Mouse (Mus musculus) midbrain, embryonic 16.5 days (tissue): ENCODE results near the gene Zeb2. TPM values are rescaled to one million over a fixed set of nuclear protein-coding genes. Genes with fewer than 3 reads are reported as not detected.

Experiments
- ATAC-seq: fragments of 200-750 bp; cut with Nextera tagmentation; 2 replicates; pipeline ENCODE4 v1.8.0; 2017; ENCODE audit warnings: moderate TSS enrichment
- H3K27ac ChIP-seq: fragments of 300-500 bp; sonication (generic); 2 replicates; pipeline ENCODE4 v1.5.1; 2014; ENCODE audit warnings: mild to moderate bottlenecking, low read length, mixed read lengths
- H3K27me3 ChIP-seq: fragments of 300-500 bp; sonication (generic); 2 replicates; pipeline ENCODE4 v1.6.1; 2014; ENCODE audit warnings: low read depth, low read length, mixed read lengths; ENCODE audit not compliant: control insufficient read depth, insufficient read depth
- H3K36me3 ChIP-seq: fragments of 300-500 bp; sonication (generic); 2 replicates; pipeline ENCODE4 v1.6.1; 2014; ENCODE audit warnings: mild to moderate bottlenecking, low read length, moderate library complexity, mixed read lengths; ENCODE audit not compliant: control insufficient read depth, insufficient read depth
- H3K4me1 ChIP-seq: fragments of 300-500 bp; sonication (generic); 2 replicates; pipeline ENCODE4 v1.6.1; 2014; ENCODE audit warnings: mild to moderate bottlenecking, low read length, mixed read lengths; ENCODE audit not compliant: control insufficient read depth, insufficient read depth
- H3K4me2 ChIP-seq: fragments of 300-500 bp; sonication (generic); 2 replicates; pipeline ENCODE4 v1.6.1; 2014; ENCODE audit warnings: mild to moderate bottlenecking, low read length, mixed read lengths
- H3K4me3 ChIP-seq: fragments of 300-500 bp; sonication (generic); 2 replicates; pipeline ENCODE4 v1.5.1; 2014; ENCODE audit warnings: low read depth, mild to moderate bottlenecking, low read length, moderate library complexity, mixed read lengths
- H3K9ac ChIP-seq: fragments of 300-500 bp; sonication (generic); 2 replicates; pipeline ENCODE4 v1.6.1; 2014; ENCODE audit warnings: low read depth, low read length, mixed read lengths
- H3K9me3 ChIP-seq: fragments of 300-500 bp; sonication (generic); replicated peaks from 2 replicates; pipeline ENCODE4 v1.6.1; 2014; ENCODE audit warnings: mild to moderate bottlenecking, low read length, mixed read lengths; ENCODE audit not compliant: control insufficient read depth, poor library complexity, severe bottlenecking
- WGBS: fragments of 180-500 bp; shearing (Covaris S2); extraction: QIAGEN DNeasy Blood & Tissue Kit; methylation state at CpG from one replicate; pipeline ENCODE4 v1.1.7; 2014; 5-methylcytosine and 5-hydroxymethylcytosine counted together
- polyA plus RNA-seq: library from polyadenylated mRNA; unstranded; fragments of >200 nt; fragmentation: Nextera tagmentation; extraction: Ambion mirVana; gene quantifications from 2 replicates; pipeline ENCODE4 v1.2.1, GENCODE M21; 2015

Gene Zeb2
- polyA plus RNA-seq, 1 experiment from 2014 or later: 26.7 TPM

DNA sequence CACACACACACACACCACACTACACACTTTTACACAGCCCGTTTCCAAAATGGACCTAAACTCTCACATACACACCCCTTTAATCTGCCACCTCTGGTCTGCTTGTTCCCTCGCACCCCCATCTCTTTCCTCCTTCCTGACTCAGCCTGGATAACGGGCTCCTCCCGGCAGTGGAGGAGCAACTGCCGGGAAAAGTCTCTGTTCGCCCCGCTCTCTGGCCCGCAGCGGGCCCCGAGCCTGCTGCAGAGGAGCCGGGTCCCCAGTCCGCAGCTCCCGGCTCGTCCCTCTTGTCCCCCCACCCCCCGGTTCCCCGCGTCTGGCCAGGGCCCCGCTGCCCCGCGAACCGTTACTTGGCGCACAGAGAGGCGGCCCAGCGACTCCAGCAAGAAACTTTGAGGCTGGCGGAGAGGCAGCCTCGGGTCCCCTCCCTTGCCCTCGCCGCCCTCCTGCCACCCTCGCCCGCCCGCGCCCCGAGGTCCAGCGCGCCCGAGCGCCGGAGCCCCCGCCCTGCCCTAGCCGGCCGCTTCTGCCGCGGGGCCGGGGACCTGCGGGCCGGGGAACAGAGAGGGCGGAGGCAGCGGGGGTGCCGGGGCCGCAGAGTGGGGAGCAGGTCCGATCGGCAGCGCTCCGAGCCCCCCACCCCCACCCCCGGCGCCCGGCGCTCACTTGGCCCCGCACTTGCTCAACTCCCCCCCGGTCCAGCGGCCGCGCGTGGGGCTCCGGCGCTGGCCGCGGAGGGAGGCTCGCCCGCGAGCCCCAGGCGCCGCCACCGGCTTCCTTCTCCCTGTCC lies 7.8 kb downstream of the Zeb2 start:
- Histone ChIP-seq H3K9ac (peak overlapping the region; percentile 80), H3K27me3 (no peaks in the 10 kb centered on the region), H3K9me3 (no peaks in the 10 kb centered on the region), H3K27ac (peak overlapping the region; percentile 91), H3K36me3 (no peaks in the 10 kb centered on the region), H3K4me1 (peaks cover 21% of the 10 kb centered on the region), H3K4me3 (peak overlapping the region; percentile 62), H3K4me2 (peak overlapping the region; percentile 88)
- WGBS: 1% methylated on average over 17 of the region's 74 CpGs
- ATAC-seq: peak; percentile 30

DNA sequence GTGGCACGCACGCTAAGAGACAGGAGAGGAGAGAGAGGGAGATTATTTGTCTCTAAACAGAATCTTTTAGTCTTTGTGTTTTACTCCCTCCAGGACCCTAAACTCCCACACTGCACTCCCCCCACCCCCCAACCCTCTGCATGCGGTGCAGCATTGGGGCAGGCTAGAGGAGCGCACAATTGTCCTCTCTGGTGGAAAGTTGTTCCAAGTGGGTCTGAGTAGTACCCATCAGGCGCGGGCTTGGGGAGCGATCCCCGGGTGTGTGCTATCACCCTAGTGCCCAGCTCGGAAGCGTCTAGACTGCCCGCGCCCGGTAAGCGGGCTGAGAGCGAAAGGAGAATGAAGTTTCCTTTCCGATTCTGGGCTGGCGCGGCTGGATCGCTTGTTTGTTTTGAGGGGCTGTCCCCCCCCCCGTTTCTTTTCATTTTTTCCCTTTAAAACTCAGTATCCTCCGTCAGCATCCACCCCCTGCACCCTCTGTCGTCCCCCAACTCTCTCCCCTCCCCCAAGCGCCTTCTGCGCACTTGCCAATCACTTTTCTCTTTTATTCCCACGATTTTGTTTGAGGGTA lies 8.6 kb downstream of the Zeb2 start:
- peak; percentile 54 for ATAC-seq
- under 1% methylated on average over 23 of the region's 25 CpGs for WGBS
- no peaks in the 10 kb centered on the region for H3K36me3 ChIP-seq
- H3K4me2 ChIP-seq: peak overlapping the region; percentile 88
- H3K27me3 ChIP-seq: no peaks in the 10 kb centered on the region
- peaks cover 19% of the 10 kb centered on the region for H3K4me1 ChIP-seq
- H3K9me3 ChIP-seq: no peaks in the 10 kb centered on the region
- H3K9ac ChIP-seq: peak overlapping the region; percentile 80
- H3K27ac ChIP-seq: peak overlapping the region; percentile 91
- peak overlapping the region; percentile 62 for H3K4me3 ChIP-seq

DNA sequence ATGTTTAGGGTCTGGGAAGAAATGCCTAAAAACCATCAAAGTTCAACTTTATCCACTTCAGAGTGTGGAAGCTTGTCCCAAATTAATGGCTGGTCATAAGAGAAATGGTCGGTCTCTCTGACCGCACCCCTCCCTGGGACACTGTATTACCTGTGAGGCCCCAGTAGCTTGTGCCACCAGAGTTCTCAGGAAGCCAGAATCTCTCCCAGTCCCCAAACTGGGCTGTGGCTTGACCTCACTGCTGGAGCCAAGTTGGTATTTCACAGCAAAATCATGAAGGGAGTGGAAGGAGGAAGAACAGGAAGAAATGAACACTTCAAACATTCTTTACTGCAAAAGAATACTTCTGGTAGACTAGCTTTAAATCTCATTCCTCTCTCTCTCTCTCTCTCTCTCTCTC lies 9.6 kb downstream of the Zeb2 start:
- no peak for ATAC-seq
- 16% methylated on average over 2 of the region's 2 CpGs for WGBS
- H3K4me1 ChIP-seq: peaks cover 26% of the 10 kb centered on the region

DNA sequence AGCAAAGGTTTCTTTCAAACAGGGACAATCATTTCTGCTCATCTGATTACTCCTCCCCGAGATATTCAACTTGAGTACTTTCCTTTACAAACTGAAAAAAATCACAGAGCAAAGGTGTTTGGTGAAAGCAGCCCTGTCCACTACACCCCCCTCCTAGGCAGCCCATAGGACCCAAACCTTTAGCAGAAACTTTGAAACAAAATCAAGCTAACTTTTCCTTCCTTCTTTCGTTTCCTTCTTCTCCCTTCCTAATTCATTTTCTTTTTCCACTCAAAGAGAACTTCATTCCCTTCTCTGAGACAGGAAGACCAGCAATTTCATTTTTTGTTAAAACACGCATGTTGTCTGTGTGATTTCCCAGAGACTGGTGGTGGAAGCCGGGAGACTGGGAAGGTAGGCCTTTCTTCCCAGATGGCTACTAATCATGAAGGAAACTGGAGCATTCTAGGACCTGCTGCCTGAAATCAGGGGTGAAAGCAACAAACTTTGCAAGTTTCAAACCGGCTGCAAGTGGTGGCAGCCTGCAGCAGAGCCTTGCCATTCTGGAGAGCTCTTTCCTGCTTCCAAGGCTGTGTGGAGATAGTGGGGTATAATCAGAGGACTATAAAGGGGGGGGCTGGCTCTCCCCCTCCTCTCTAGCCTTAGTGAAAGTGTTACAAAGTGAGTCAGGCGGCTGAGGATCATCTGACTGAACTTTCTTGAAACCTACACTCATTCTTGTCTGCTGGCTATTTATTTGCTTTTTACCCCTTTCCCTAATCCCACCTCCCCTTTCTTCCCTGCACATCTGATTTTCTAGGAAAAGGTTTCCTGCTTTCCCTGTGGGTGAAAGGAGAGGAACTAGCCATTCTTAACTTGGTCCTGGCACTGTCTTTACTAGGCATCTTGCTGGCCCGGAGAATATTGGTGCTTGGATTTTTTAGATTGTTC lies 11.0 kb downstream of the Zeb2 start:
- H3K9ac ChIP-seq: peak overlapping the region; percentile 15; the same call in 1 of the 2 replicates
- peak overlapping the region; percentile 88 for H3K4me2 ChIP-seq
- H3K36me3 ChIP-seq: no peaks in the 10 kb centered on the region
- no peak overlapping the region for H3K4me3 ChIP-seq
- peaks cover 34% of the 10 kb centered on the region for H3K4me1 ChIP-seq
- peak overlapping the region; percentile 50 for H3K27ac ChIP-seq
- 39% methylated on average over 7 of the region's 7 CpGs for WGBS
- H3K9me3 ChIP-seq: no peaks in the 10 kb centered on the region
- ATAC-seq: no peak
- no peaks in the 10 kb centered on the region for H3K27me3 ChIP-seq

More for the DNA sequence above, 9.6 kb downstream of the Zeb2 start:
- Histone ChIP-seq H3K9me3 (no peaks in the 10 kb centered on the region), H3K4me2 (peak overlapping the region; percentile 88), H3K4me3 (peak overlapping the region; percentile 62), H3K9ac (peak overlapping the region; percentile 52; the same call in 1 of the 2 replicates), H3K36me3 (no peaks in the 10 kb centered on the region), H3K27ac (peak overlapping the region; percentile 91), H3K27me3 (no peaks in the 10 kb centered on the region)

DNA sequence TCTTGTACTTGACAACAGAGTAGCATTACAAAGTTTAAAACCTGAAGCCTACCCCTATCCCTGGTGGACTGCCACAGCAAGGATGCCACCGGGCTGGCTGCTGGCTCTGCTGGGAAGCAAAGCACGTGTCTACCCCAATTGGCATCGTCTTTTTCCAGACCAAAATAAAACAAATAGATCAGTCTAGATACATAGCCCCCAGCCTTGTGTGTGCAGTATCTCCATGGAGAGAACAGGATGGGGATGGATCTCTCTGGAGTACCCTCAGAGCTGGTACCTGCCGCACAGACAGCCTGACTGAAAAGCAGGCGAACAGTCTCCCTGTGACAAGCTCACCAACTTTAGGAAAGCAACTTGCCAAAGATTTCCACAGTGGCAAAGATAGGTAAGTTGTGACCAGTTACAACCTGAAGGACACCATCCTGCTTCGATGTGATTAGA lies 11.9 kb downstream of the Zeb2 start:
- no peak for ATAC-seq
- WGBS: 43% methylated on average over 6 of the region's 6 CpGs
- Histone ChIP-seq H3K4me2 (peak overlapping the region; percentile 88), H3K4me3 (no peak overlapping the region), H3K36me3 (no peaks in the 10 kb centered on the region), H3K4me1 (peaks cover 40% of the 10 kb centered on the region), H3K9ac (0 out of 2 replicates have a peak overlapping the region, but pooled peaks have one; percentile 22), H3K27me3 (no peaks in the 10 kb centered on the region), H3K9me3 (no peaks in the 10 kb centered on the region), H3K27ac (0 out of 2 replicates have a peak overlapping the region, but pooled peaks have one; percentile 9)

DNA sequence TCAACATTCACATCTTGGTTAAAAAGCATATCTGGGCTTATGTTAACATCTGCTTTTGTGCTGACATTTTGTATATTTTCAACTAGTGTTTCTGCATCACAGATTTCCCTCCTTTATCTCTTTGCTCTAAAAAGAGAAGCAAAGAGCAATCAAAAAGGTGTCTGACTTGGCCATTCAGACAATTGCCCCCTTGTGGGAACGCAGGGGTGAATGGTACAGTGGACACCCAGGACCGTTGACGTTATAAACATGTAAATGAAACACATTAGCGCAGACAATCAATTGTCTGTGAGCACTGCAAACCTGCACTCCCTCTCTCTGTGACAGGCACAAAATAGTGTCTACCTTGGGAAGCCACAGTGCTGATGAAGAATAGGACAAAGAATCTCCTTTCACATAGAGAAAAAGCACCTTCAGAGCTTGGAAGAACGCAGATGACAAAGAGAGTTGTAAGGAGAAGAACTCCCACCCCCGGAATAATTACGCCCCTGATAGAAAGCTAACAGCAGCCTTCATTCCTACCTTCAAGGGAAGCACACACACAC lies 12.6 kb downstream of the Zeb2 start:
- Histone ChIP-seq H3K27me3 (no peaks in the 10 kb centered on the region), H3K36me3 (no peaks in the 10 kb centered on the region), H3K4me3 (0 out of 2 replicates have a peak overlapping the region, but pooled peaks have one; percentile 3), H3K9me3 (no peaks in the 10 kb centered on the region), H3K4me1 (peaks cover 40% of the 10 kb centered on the region), H3K4me2 (peak overlapping the region; percentile 88), H3K27ac (peak overlapping the region; percentile 53; the same call in 1 of the 2 replicates), H3K9ac (peak overlapping the region; percentile 36; the same call in 1 of the 2 replicates)
- ATAC-seq: no peak
- 6% methylated on average over 7 of the region's 7 CpGs for WGBS

DNA sequence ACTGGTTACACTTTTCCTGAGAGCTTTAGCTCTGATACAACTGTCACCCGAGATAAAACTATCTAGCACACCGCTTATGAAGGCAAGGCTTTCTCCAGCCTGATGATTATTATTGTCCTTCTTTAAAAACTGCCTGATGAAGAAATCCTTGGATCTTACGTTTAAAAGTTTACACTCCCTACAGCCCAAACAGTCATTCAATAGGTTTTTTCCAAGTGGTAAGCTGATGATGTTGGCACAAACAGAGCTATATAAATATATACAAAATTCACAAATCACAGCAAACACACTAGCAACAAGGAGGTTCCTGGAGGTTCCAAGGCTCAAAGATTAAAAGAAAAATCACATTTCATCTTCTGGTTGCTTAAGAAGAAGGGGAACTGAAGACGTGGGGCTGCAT lies 13.1 kb downstream of the Zeb2 start:
- H3K4me2 ChIP-seq: peak overlapping the region; percentile 88
- H3K27me3 ChIP-seq: no peaks in the 10 kb centered on the region
- no peaks in the 10 kb centered on the region for H3K36me3 ChIP-seq
- 0 out of 2 replicates have a peak overlapping the region, but pooled peaks have one; percentile 36 for H3K9ac ChIP-seq
- no peak overlapping the region for H3K4me3 ChIP-seq
- no peaks in the 10 kb centered on the region for H3K9me3 ChIP-seq
- H3K27ac ChIP-seq: peak overlapping the region; percentile 53; the same call in 1 of the 2 replicates
- H3K4me1 ChIP-seq: peaks cover 40% of the 10 kb centered on the region
- no peak for ATAC-seq
- WGBS: 44% methylated on average over 4 of the region's 4 CpGs
